Mouse (Mus musculus) 3T3-L1 (cell line): Measurements from ENCODE around the gene Ovol3.

Experiments
- DNase-seq: peaks from one replicate; pipeline ENCODE4 v3.0.0-alpha.2; 2015; ENCODE audit warnings: low read depth, low spot score

Ovol3 gene

GRCm38 (mm10) chr7:30194101-30194831 is 41.3 kb downstream of the Ovol3 start:
- peak; percentile 64 for DNase-seq

GRCm38 (mm10) chr7:30193581-30194100 is 41.9 kb downstream of the Ovol3 start:
- DNase-seq, result peak; percentile 73

GRCm38 (mm10) chr7:30193013-30193412 is 42.5 kb downstream of the Ovol3 start:
- no peak for DNase-seq

GRCm38 (mm10) chr7:30192088-30192487 is 43.4 kb downstream of the Ovol3 start:
- DNase-seq, result no peak

GRCm38 (mm10) chr7:30189116-30189491 is 46.4 kb downstream of the Ovol3 start:
- DNase-seq, result no peak

- DNase-seq, result no peak
Measured at GRCm38 (mm10) chr7:30188344-30189115, 47.0 kb downstream of the Ovol3 start.

GRCm38 (mm10) chr7:30184641-30185348 is 50.7 kb downstream of the Ovol3 start:
- no peak for DNase-seq

- peak; percentile 66 for DNase-seq
Measured at GRCm38 (mm10) chr7:30183879-30184289, 51.6 kb downstream of the Ovol3 start, which contains the start of gene Cox7a1. Cox7a1 (plus strand) TSS chr7:30184144.
